Mouse (Mus musculus) CD8-positive naive resting alpha-beta T cell, adult 2 months (primary cell): Measurements from ENCODE around the gene Cadps.

Experiments used
- DNase-seq, 2 experiments: peaks; one replicate each; pipeline ENCODE4 v3.0.0; 2022; ENCODE audit warnings: low read depth in 2 of 2, low spot score in 2 of 2

The Cadps gene

GRCm38 (mm10) chr14:12397561-12397960, 425.3 kb downstream of the Cadps start:
- no peak for DNase-seq

- no peak for DNase-seq
Measured at GRCm38 (mm10) chr14:12394318-12394717, 428.6 kb downstream of the Cadps start.

GRCm38 (mm10) chr14:12393271-12393861, 429.5 kb downstream of the Cadps start:
- no peak for DNase-seq

- no peak for DNase-seq
Measured at GRCm38 (mm10) chr14:12391167-12391566, 431.7 kb downstream of the Cadps start.

GRCm38 (mm10) chr14:12388806-12389436, 434.0 kb downstream of the Cadps start:
- no peak for DNase-seq

- DNase-seq = no peak
Measured at GRCm38 (mm10) chr14:12388192-12388795, 434.6 kb downstream of the Cadps start.

GRCm38 (mm10) chr14:12387176-12387575, 435.7 kb downstream of the Cadps start:
- no peak for DNase-seq

- DNase-seq = no peak
Measured at GRCm38 (mm10) chr14:12377883-12378282, 445.0 kb downstream of the Cadps start.

- no peak for DNase-seq
Measured at GRCm38 (mm10) chr14:12377289-12377688, 445.6 kb downstream of the Cadps start.

GRCm38 (mm10) chr14:12375451-12375850, 447.4 kb downstream of the Cadps start:
- DNase-seq = no peak

GRCm38 (mm10) chr14:12350271-12350916, 472.5 kb downstream of the Cadps start:
- no peak for DNase-seq

- no peak for DNase-seq
Measured at GRCm38 (mm10) chr14:12349334-12350090, 473.4 kb downstream of the Cadps start.

GRCm38 (mm10) chr14:12348089-12348488, 474.8 kb downstream of the Cadps start, which contains the start of gene Fezf2:
TSS of gene Fezf2 (minus strand) at chr14:12348189.
- no peak for DNase-seq

- no peak for DNase-seq
Measured at GRCm38 (mm10) chr14:12346865-12347600, 475.8 kb downstream of the Cadps start.

- no peak for DNase-seq
Measured at GRCm38 (mm10) chr14:12346011-12346864, 476.6 kb downstream of the Cadps start.

- no peak for DNase-seq
Measured at GRCm38 (mm10) chr14:12345241-12345921, 477.5 kb downstream of the Cadps start.

GRCm38 (mm10) chr14:12344746-12345240, 478.1 kb downstream of the Cadps start:
- no peak for DNase-seq

- no peak for DNase-seq
Measured at GRCm38 (mm10) chr14:12344061-12344745, 478.7 kb downstream of the Cadps start.
